Mouse (Mus musculus): ENCODE measurements around the gene Gm45808.
"Not testable (repeated sequence)": the region's sequence is repeated elsewhere in the genome, so short reads cannot be mapped to it uniquely, and the experiment has no call there.

DNA sequence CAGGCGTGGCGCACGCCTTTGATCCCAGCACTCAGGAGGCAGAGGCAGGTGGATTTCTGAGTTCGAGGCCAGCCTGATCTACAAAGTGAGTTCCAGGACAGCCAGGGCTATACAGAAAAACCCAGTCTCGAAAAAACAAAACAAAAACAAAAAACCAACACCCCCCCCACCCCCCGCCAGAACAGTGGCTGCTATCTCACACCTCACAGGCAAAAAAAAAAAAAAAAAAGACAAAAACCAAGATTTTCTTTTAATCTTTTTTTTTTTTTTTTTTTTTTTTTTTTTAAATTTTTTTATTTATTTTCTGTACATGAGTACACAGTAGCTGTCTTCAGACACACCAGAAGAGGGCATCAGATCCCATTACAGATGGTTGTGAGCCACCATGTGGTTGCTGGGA is 40.6 kb upstream of the Gm45808 start:
- not testable (repeated sequence) for TF ChIP-seq FOSL1 (IDR thresholded peaks at IDR 0.05; ENCODE audit: insufficient read depth, low read length, poor library complexity, severe bottlenecking); USF1 (IDR thresholded peaks at IDR 0.05; ENCODE audit: low read depth); CTCF (IDR thresholded peaks at IDR 0.05; ENCODE audit: control insufficient read depth, insufficient read depth, insufficient read length)
